Mouse (Mus musculus): ENCODE results near the gene Gng12.
"Not testable (repeated sequence)": the region's sequence is repeated elsewhere in the genome, so short reads cannot be mapped to it uniquely, and the experiment has no call there.

Gene Gng12

DNA sequence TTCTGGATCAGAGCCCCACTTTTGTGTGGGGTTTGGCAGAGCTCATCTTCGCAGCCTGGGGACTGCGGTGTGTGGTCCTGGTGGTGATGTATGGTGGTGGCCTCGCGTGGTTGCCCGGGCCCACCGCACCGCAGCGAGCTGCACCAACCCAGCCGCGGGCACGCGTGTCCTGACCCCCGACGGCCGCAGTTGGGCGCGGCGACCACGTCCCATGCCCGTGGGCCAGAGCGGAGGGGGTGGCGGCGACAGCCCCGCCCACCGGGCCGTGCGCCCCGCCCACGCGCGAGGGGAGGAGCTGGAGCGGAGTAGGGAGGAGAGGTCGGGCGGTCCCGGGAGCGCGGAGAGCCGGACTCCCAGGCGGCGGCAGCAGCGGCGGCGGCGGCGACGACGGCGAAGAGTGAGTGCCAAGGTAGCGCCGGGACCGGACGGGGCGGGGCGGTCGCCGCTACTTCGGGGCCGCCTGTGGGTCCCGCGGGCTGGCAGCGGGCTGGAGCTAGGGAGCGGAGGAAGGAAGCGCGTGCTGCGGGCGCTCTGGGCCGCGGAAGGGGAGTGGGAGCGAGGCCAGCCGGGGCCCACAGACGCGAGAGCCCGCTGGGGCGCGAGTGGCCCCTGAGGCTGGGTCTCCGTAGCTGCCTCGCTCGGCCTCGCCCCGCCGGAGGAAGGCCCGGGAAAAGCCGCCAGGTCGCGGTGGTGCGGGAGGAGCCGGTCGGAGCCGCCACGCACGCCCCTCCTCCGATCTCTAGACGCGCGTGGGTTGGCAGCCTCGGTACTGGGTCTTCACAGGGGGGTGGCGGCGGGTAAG, at the start of gene Gng12:
Gene Gng12 (plus strand): TSS at position 279 of the 802 bp plus-strand sequence.
- peak; percentile 86 for DNase-seq

DNA sequence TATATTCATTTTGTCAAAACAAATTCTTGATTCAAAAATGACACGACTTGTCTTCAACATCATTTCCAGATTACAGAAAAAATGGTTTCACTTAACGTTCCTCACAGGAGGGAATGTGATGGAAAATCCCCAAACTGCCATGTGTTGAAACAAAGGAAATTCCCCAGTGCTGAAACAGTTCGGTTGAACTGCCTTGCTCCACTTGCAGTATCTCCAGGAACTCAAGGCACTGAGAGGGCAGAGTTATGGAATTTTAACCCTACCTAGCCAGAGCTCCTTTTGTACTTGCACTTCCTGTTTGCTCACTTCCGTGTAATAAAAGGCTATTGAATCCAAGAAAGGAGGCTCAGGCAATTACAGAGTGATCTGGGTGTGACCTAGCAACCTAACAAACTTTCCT, 47.3 kb upstream of the Gng12 start:
- no peak for DNase-seq

DNA sequence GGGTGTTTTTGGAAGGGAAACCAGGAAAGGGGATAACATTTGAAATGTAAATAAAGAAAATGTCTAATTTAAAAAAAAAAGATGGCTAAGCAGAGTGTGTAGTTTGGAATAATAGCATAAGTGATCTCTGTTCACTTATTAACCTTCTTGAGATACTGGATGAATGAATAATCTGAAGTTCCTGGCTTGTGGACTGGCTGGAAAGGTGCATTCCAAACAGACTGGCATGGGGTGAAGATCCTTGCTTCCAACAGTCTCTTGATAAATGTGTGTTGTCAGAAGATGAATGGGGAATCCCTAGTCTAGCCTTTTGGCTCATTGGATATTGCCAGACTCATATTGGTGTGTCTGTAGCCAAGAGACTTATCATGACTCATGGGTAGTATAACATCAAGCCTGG, 40.0 kb upstream of the Gng12 start:
- no peak for DNase-seq

DNA sequence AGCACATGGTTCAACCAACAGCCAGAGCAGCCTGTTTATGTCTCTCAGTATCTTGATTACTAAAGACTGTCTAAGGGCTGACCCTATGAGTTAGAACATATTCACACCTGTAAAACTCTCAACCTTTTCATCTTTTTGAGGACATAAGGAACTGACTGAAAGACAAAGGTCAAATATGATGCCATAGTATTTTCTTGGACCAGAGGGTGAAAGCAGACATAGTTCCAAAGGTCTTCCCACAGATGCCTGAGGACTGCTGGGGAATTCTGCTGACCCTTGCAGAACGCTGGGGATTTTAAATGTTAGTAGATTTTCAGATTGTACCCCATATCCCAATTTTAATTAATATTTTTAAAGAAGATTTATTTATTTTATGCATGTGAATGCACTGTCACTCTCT, 37.8 kb upstream of the Gng12 start:
- DNase-seq = no peak

DNA sequence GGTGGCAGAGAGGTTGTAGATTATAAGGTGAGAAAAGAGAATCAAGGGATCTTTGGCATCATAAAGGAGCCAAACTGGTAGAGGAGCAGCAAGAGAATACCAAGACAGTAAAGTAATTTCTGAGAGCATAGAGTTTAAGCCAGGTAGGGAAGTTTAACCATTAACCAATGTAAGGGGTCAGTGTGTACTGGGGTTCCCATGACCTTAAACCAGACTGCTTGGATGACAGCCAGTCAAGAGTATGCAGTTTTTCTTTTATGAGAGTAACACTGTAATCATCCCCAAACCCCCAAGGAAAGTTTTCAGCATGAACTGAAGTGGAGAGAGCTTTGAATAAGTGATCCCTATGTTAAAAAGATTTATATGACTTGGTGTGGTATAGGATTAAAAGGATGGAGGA, 36.8 kb upstream of the Gng12 start:
- no peak for DNase-seq

DNA sequence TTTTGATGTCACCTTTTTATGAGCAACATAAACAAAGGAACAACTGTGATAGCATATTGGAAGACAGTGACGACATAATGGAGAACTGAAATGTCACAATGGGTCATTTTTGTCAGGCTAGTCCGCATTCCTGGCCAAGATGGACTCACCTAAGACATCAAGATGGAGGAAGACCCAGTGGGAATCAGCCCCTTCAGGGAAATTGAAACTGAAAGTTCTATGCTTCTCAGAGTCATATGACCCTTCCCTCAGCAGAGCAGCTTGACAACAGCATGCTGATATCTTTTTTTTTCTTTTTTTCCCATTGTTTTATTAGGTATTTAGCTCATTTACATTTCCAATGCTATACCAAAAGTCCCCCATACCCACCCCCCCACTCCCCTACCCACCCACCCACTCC, 31.7 kb upstream of the Gng12 start:
- no peak for DNase-seq

DNA sequence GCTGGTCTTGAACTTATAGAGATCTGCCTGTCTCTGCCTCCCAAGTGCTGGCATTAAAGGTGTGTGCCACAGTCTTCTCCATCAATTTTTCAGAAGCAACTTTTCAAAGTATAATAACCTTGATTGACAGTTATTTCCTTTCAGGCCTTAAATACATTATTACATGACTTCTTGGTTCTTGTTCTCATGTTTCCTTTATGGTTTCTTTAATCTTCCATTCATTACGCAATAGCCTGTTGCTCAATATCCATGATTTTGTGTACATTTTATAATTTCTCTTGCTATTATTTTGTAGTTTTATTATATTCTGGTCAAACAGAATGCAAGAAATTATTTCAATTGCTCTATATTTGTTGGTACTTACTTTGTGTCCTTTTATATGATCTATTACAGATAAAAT, 29.9 kb upstream of the Gng12 start:
- DNase-seq = no peak

DNA sequence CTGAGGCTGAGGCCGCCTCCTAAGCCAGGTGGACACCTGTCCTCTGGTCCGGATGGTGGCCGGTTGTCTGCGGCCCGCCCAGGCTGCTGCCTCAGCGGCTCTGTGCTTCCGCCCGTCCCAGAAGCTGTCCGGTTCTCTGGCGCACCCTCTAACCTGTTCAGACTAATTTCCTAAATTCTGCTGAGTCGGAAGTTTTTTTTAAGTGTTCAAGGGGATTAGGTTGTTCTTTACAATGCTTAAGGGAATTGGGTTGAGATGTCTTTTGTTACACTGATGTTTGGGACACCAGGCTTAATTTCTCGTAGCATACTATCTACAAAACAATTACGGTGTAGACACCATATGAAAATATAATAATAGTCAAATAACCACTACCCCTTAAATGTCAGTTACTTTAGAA, 19.1 kb upstream of the Gng12 start:
- not testable (repeated sequence) for DNase-seq

DNA sequence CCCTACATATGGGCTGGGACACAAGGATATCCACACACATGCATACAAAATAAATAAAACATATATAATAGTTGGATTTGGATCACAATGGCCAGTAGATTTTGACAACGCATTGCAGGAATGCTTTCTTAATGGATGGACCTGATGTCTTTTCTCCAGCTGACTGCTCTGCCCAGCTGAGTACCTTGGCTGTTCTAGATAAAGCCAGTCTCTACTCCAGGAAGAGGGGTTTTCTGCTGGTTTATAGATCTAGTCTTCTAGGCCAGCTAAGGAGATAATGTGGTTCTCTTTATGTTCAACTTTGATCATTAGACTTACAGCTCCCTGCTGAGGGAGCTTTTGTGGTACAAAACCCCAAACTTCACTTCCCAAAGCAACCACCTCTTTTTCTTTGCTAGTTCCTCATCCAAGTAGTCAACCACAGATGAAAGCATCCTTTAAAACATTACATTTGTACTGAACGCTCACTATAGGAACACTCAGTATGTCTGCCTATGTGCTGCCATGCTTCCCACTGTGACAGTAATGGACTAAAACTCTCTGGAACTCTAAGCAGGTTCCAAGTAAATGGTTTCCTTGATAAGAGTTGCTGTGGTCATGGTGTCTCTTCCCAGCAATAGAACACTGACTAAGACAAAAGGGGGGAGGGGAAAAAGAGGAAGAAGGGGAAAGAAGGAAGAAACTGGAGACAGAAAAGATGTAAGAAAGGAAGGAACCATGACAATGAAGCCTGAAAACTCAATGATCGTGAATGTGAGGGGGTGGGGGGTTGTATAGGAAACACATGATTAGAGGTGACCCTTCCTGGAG, 5.6 kb upstream of the Gng12 start:
- no peak for DNase-seq

DNA sequence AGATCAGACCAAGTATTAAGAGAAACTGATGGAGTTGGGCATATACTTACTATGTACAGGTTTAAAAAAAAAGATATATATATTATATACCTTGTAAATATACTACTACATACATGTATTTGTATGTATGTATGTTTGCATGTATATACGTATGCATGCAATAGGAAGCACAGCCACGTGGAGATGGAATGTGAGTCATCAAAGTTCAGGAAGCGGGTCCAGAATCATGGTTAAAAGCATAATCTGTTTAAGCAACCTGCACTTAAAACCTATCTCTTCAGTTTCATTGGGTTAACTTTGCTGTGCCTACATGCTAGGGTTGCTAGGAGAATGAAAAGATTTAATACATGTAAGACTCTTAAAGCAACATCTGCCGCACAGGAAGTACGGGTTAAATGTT, 2.2 kb upstream of the Gng12 start:
- DNase-seq = no peak

DNA sequence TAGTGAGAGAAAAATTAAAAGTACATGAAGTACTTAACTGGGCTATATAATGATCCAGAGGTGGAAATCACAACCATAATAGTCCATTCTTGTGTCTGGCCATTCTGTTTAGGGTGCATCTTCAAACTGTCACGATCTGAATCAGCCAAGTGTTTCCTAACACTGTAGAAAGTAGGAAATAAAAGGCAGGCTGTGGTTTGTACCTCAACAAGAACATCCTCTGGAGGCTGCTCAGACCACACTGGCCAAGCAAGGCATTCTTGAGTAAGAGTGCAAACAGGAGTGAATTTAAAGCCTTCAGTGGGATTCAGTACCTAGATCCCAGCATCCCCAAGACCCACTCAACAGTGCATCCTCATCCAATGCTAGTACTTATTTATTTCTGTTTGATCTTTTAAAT, 1.2 kb upstream of the Gng12 start:
- DNase-seq = no peak

DNA sequence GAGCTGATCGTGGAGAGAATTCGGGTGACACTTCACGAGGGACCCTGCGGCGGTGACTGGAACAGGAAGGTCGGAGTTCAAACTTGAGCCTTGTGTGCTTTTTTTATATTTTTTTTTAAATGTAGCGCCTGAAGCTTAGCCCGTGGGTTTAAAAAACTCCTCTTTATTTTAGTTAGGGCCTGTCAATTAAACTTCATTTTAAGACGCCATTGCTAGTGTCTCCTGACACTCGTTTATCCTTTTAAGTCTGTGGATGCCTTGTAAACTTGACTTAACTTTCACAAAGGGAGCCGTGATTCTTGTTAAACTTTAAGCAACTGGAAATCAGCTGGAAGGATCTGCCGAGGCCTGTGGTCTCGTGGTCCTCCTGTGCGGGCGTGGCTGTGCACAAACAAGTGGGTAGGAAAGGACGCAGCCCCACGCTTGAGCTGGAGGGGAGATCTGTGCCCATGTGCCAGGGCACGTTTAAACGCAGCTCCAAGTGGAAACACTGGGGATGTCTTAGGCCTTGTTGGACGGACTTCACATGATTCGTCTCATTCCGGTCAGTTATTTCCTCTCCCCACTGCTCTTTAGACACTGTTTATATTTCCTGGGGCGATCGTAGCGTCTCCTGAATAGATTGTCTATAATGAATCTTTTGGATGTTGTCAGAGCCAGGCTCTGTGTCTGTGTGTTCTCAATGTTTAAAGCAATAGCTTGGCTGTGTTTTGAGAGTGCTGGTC, 886 bp downstream of the Gng12 start:
- DNase-seq = no peak

DNA sequence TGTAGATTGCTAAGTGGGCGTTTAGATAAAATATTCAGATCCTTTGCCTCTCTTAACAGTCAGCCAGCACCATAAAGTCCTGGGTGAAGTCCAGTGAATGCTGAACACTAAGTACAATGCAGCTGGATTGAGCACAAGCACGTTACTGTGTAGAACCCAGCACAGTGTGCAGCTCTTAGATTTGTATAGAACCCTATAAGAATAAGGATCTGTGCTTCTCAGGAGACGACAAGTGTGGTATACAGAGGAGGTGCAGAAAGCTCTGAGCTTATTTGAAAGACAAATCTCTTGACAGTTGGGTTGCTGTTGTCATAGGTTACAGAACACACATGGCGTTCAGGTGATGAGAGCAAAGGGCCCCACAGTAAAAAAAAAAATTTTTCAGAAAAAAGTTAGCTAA, 1.8 kb downstream of the Gng12 start:
- DNase-seq = no peak

DNA sequence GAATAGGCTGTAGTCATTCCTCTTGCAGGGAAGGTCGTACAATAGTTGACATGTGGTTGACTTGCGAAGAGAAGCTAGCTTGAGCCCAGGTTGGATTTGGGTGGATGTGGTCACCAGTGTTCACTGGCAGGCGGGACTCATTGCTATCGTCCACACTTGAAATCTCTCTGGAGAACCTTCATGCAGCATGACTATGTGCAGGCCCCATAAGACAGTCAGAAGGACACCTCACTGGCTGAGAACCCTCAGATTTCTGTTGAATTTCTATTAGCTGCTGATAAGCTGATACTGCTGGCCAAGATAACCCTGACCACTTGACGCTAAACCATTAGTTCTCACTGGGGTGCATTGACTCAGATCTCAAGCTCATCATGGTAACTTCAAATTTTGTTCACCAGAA, 5.7 kb downstream of the Gng12 start:
- no peak for DNase-seq

DNA sequence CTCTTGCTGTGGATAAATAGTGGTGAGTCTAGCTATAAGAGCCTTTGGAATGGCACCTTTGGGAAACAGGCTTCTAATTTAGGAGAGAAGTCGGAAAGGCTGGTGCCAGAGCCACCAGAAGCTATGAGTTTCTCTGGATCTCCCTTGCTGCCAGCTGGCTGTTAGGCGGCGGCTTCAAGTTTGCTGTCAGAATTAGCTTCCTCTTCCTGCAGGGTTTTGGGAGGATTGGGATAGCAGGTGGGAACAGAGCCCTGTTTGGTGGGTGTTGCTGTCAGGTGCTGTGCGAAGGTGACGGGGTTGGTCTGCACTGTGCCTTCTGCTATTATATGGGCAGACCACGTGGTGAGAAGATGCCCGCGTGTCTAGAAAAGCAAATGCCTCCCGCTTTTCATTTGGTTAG, 7.0 kb downstream of the Gng12 start:
- peak; percentile 49 for DNase-seq

DNA sequence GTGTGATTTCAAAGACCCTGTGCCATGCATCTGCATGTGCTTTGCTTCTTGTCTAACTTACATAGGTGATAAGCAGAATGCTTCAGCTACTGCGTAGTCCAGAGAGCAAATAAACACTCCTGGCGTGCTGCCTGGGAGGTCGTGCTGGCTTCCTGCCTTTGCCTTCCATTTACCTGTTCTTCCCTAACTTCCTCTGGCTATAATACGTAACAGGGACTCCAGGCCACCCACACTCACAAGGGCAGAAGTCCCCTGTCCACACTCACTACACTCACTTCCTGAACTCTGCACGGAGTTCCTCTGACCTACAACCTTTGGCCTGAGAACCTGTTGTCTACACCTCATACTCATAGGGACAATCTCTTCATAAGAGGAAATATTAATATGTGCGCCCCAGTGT, 7.5 kb downstream of the Gng12 start:
- DNase-seq = no peak

DNA sequence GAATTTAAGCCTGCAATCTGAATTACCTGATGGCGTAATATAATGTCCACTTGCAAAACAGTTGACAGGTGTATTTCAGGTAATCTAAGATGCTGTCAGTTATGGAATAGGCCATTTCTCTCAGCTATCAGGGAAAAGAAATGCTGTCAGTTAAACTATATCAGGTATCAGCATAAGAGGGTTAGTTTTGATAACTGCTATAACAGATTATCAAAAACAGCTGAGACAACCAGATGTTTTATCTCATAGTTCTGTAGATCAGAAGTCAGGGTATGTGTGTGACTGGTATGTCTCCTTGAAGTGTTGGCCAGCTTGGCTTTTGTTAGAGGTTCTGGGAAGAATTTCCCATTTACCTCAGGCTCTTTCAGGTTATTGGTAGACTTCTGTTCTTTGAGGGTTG, 10.0 kb downstream of the Gng12 start:
- no peak for DNase-seq

DNA sequence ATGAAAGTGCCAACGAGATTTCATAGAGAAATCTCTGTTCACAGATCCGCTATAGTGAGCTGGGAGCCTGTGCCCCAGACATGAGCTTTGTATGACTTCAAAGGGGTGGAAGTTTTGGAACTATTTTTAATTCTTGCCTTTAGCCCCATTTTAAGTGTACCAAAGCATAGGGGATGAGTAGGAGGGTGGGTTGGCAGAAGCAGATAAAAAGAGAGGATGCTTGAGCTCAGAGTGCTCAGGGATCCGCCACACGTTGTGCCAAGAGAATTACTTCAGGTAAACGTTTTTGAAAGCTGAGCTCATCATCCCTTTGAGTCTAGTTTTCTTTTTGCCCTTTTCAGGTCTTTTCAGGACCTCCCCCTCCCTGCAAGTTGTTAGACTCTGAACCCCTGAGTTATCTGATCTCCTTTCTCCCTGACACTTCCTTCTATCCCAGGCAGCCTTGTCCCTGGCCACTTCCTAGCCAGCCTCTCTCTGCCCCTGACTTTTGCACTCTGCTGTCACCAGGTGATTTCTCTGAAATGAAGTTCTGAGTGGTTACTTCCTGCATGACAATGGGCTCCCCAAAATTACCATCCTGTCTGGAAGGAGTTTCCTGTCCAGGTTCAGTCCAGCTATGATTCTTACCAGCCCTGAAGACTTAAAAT, 12.3 kb downstream of the Gng12 start:
- no peak for DNase-seq

DNA sequence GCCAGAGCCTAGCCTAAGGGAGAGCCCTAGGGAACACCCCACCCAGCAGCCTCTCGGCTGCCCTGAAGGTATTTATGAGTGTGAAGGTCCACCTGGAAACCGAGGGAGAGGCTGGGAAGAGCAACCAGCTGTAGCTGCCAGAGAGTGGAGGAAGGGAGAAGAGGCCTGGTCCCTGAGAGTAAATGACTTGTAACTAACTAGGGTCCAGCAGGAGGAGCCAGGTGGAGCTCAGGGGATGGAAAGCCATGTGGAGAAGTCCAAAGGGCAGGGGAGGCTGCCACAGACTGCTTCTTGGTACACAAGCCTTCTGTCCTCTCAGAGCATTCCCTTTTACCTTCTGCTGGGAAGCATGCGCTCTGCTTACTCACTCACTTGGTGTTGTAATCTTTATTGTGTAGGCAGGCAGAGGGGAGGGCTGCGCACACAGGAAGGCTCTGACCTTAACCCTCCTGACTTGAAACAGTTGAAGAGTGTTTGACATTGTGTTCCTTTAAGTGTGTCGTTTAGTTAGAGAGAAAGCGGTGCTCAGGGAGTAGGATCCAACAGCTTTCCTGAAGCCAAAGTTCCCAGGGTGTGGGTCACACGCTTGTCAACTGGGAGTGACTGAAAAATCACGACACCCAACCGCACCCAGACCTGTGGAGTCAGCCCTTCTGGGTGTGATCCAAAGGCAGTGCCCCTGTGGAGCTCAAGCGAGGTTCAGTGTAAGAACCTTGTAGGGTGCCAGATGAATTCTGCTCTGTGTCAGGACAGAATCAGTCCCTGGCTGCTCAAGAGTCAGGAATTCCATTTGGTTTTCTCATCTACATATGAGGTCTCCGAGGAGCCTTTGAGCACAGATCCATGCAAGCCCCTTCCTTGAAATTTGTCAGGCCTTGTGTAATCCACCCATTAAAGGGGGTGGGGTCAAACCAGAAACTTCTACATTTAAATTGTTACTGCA, 14.6 kb downstream of the Gng12 start:
- DNase-seq = no peak

DNA sequence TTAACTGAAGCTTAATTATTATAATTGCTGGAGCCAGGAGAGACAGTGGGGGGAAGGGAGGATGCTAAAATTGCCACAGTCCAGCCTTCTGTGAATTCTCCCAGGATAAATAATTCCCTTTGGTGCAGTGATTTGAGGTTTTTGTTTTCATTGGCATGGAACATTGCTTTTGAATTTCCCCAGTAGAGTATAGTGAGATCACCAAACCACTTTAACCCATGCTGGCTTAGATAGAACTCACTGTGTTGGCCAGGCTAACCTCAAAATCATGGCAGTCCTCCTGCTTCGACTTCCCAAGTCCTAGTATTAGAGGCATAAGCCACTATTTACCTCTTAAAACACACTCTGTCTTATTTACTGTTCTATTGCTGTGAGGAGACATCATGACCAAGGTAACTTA, 17.2 kb downstream of the Gng12 start:
- DNase-seq = no peak

DNA sequence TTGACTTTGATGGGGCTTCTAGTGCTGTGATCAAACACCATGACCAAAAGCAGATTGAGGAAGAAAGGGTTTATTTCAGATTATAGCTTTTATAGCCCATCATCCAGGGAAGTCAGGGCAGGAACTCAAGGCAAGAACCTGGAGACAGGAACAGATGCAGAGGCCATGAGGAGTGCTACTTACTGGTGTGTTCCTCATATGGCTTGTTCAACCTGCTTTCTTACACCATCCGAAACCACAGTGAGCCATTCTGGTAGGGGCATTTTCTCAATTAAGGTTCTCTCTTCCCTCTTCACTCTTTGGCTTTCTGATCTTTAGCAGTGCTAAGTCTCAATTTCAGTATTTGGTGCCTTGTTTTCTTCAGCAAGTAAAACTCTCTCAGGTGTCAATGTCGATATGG, 19.4 kb downstream of the Gng12 start:
- DNase-seq = no peak

DNA sequence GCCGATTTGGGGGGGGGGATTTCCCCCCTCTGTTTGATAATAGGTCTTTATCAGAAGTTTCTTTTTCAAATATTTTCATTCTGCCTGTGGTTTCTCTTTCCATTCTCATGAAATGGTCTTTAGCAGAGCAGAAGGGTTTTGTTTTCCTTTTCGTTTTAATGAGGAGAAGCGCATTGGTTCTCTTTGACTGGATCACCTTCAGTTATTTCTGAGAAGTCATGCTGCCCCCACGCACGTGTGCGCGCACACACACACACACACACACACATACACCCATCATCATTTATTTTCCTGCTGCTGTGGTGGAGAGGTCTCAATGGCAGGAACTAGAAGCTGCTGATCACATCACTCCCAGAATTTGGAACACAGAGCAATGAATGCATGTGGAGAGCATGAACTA, 20.8 kb downstream of the Gng12 start:
- DNase-seq = no peak

All from layer of hippocampus, adult 9-11 months (tissue).